Mouse (Mus musculus): ENCODE measurements around the gene Naa40.

The Naa40 gene

GRCm38 (mm10) chr19:7183419-7183818 is 57.6 kb downstream of the Naa40 start:
- no peak for DNase-seq (ENCODE audit: extremely low spot score, low spot score)

- no peak for DNase-seq (ENCODE audit: extremely low spot score, low spot score)
Measured at GRCm38 (mm10) chr19:7182273-7182949, 58.6 kb downstream of the Naa40 start.

- DNase-seq (ENCODE audit: extremely low spot score, low spot score): no peak
Measured at GRCm38 (mm10) chr19:7181496-7181895, 59.5 kb downstream of the Naa40 start.

- no peak for DNase-seq (ENCODE audit: extremely low spot score, low spot score)
Measured at GRCm38 (mm10) chr19:7180756-7181405, 60.1 kb downstream of the Naa40 start.

- DNase-seq (ENCODE audit: extremely low spot score, low spot score): no peak
Measured at GRCm38 (mm10) chr19:7178841-7179452, 62.0 kb downstream of the Naa40 start.

- DNase-seq (ENCODE audit: extremely low spot score, low spot score): no peak
Measured at GRCm38 (mm10) chr19:7177804-7178511, 63.0 kb downstream of the Naa40 start.

- DNase-seq (ENCODE audit: extremely low spot score, low spot score): no peak
Measured at GRCm38 (mm10) chr19:7176041-7176696, 64.8 kb downstream of the Naa40 start.
